Mouse (Mus musculus) bone marrow macrophage, adult 2 months (primary cell): ENCODE results near the gene Mmp9.

Source experiments
- CTCF ChIP-seq: IDR thresholded peaks from 2 replicates; pipeline ENCODE4 v1.5.1; 2012; ENCODE audit warnings: low read depth, mild to moderate bottlenecking, low read length, moderate library complexity
- POLR2A ChIP-seq: IDR thresholded peaks from 2 replicates; pipeline ENCODE4 v1.6.1; 2012; ENCODE audit warnings: mild to moderate bottlenecking, low read depth, low read length, borderline replicate concordance

DNA sequence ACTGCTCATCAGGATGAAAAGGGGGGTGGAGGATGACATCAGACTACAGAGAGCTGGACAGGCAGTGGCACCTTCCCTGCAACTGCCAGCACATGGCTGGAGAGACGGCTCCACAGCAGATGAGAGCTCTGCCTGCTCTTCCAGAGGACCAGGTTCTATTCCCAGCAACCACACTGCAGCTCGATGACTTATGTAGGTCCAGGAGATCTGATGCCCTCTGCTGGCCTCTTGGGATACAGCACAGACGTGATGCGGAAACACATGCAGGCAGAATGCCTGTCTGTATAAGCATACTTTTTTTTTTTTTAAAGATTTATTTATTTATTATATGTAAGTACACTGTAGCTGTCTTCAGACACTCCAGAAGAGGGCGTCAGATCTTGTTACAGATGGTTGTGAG lies 22.3 kb upstream of the Mmp9 start:
- TF ChIP-seq CTCF, result 0 out of 2 replicates have a peak, but pooled peaks have one; percentile 19
- no peak for TF ChIP-seq POLR2A
